Comparison of ENCODE assay signal across 9 mouse cellular contexts in the genomic region with DNA sequence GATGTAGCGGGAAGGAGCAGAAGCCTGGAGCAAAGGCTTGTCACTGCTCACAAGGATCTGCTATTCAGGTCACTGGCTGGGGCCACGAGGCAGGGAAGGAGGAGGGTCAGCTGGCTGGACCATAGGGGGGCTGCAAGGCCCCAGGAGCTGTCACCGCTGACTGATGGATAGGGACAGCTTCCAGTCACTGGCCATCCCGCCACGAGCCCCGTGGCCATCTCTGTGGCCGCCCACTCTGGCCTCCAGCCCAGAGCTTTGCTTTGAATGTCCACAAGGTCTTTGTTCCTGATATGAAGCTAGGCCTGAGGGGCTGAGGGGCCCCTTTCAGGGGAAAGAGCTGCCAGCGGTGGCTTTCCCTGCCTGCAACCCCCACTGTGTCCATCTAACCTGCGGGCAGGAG.
DNase-seq lines count a peak whose midpoint lies in the region; ATAC-seq lines count a peak whose summit lies in the region.
"Had no signal": no experiment of that assay in that cellular context is flagged by ENCODE, and none has a peak within 500 bp of the region (broad histone marks: within the 10 kb centered on the region; RNA-seq: fewer than 3 reads in every experiment).

No protein-coding gene starts in this region.

- 29% methylated on average over 9 of the region's 9 CpGs for WGBS in liver, embryonic 12.5 days (ENCODE audit: insufficient replicate concordance)
- WGBS in neural tube, embryonic 12.5 days: 12% methylated on average over 9 of the region's 9 CpGs

- H3K36me3 ChIP-seq in liver, embryonic 12.5 days: no peaks in the 10 kb centered on the region
- H3K36me3 ChIP-seq in neural tube, embryonic 12.5 days: no peaks in the 10 kb centered on the region
- H3K36me3 ChIP-seq: limb, embryonic 15.5 days had no signal

- no peak overlapping the region for H3K9ac ChIP-seq in liver, embryonic 12.5 days
- 0 out of 2 replicates have a peak overlapping the region, but pooled peaks have one; percentile 26 for H3K9ac ChIP-seq in neural tube, embryonic 12.5 days
- H3K9ac ChIP-seq: limb, embryonic 15.5 days had no signal

- no peak overlapping the region for H3K4me3 ChIP-seq in liver, embryonic 12.5 days
- no peak overlapping the region for H3K4me3 ChIP-seq in neural tube, embryonic 12.5 days
- H3K4me3 ChIP-seq: limb, embryonic 15.5 days had no signal

- ATAC-seq in liver, embryonic 12.5 days: no peak
- no peak for ATAC-seq in neural tube, embryonic 12.5 days (ENCODE audit: low FRiP score, low read depth)

- DNase-seq in adrenal gland, postnatal 14 days: peak; percentile 53
- no peak for DNase-seq in adrenal gland, adult 2 months
- DNase-seq in liver: peak; percentile 15
- DNase-seq in heart, postnatal 4 days: peak; percentile 76
- DNase-seq in MN1 (ENCODE audit: low spot score): no peak
- no peak for DNase-seq in layer of hippocampus, adult 18-20 months (ENCODE audit: low spot score in 2 of 2)

- peaks cover 67% of the 10 kb centered on the region for H3K27me3 ChIP-seq in liver, embryonic 12.5 days (replicated peaks)
- peaks cover 10% of the 10 kb centered on the region for H3K27me3 ChIP-seq in neural tube, embryonic 12.5 days (replicated peaks)

- H3K4me1 ChIP-seq in liver, embryonic 12.5 days: peaks cover 16% of the 10 kb centered on the region
- H3K4me1 ChIP-seq in neural tube, embryonic 12.5 days: peaks cover 37% of the 10 kb centered on the region

- H3K9me3 ChIP-seq in liver, embryonic 12.5 days (replicated peaks): no peaks in the 10 kb centered on the region
- no peaks in the 10 kb centered on the region for H3K9me3 ChIP-seq in neural tube, embryonic 12.5 days
- H3K9me3 ChIP-seq: limb, embryonic 15.5 days had no signal

- no peak overlapping the region for H3K27ac ChIP-seq in liver, embryonic 12.5 days
- H3K27ac ChIP-seq in neural tube, embryonic 12.5 days: no peak overlapping the region

- no peak overlapping the region for H3K4me2 ChIP-seq in liver, embryonic 12.5 days
- 0 out of 2 replicates have a peak overlapping the region, but pooled peaks have one; percentile 10 for H3K4me2 ChIP-seq in neural tube, embryonic 12.5 days (replicated peaks)
- H3K4me2 ChIP-seq: limb, embryonic 15.5 days had no signal

Comparison
In these comparisons a context has a peak if more than half of its experiments do, and no peak if none do; other contexts are left out.
1. DNase-seq: peak in adrenal gland, postnatal 14 days (single experiment), liver (single experiment) and heart, postnatal 4 days (single experiment); none in adrenal gland, adult 2 months (single experiment), MN1 (single experiment) and layer of hippocampus, adult 18-20 months (0 of 2).